Mouse (Mus musculus) thymus, adult 2 months (tissue): ENCODE data around the gene Nrg3. TPM values are rescaled to one million over a fixed set of nuclear protein-coding genes. Genes with fewer than 3 reads are reported as not detected.

Source experiments
- DNase-seq: peaks from one replicate; pipeline ENCODE4 v3.0.0; 2021
- H3K27ac ChIP-seq: fragments of 200-500 bp; 2 replicates; pipeline ENCODE4 v1.5.1; 2012; ENCODE audit warnings: low read length, control low read depth; ENCODE audit not compliant: control insufficient read depth, insufficient read depth
- H3K27me3 ChIP-seq: fragments of 200-500 bp; 2 replicates; pipeline ENCODE4 v1.6.1; 2012; ENCODE audit warnings: mild to moderate bottlenecking, low read length, moderate library complexity, mixed read lengths; ENCODE audit not compliant: control insufficient read depth, insufficient read depth
- H3K36me3 ChIP-seq: fragments of 200-500 bp; 2 replicates; pipeline ENCODE4 v1.6.1; 2012; ENCODE audit warnings: mild to moderate bottlenecking, low read length, moderate library complexity; ENCODE audit not compliant: control insufficient read depth, insufficient read depth
- H3K4me1 ChIP-seq: fragments of 200-500 bp; replicated peaks from 2 replicates; pipeline ENCODE4 v1.6.1; 2012; ENCODE audit warnings: low read length; ENCODE audit not compliant: control insufficient read depth, insufficient read depth
- H3K4me3 ChIP-seq: fragments of 200-500 bp; 2 replicates; pipeline ENCODE4 v1.5.1; 2012; ENCODE audit warnings: mild to moderate bottlenecking, low read length, control low read depth, moderate library complexity; ENCODE audit not compliant: control insufficient read depth, insufficient read depth
- CTCF ChIP-seq: fragments of 200-500 bp; IDR thresholded peaks from 2 replicates; pipeline ENCODE4 v1.5.1; 2012; ENCODE audit warnings: mild to moderate bottlenecking, control low read depth, low read length, moderate library complexity, borderline replicate concordance; ENCODE audit not compliant: control insufficient read depth, poor library complexity, insufficient read depth; ENCODE audit errors: extremely low read depth
- POLR2A ChIP-seq: fragments of 200-500 bp; IDR thresholded peaks from 2 replicates; pipeline ENCODE4 v1.6.1; 2012; ENCODE audit warnings: mild to moderate bottlenecking, low read length, control low read depth, moderate library complexity; ENCODE audit not compliant: control insufficient read depth, poor library complexity, insufficient read depth; ENCODE audit errors: extremely low read depth
- WGBS: fragments of 180-500 bp; shearing (Covaris S2); methylation state at CpG from one replicate; pipeline ENCODE4 v1.1.7; 2018; 5-methylcytosine and 5-hydroxymethylcytosine counted together
- polyA plus RNA-seq: library from polyadenylated mRNA; depleted of rRNA; stranded (reverse); fragments of >200 nt; gene quantifications from 2 replicates; pipeline ENCODE4 v1.2.3, GENCODE M21; 2012

The Nrg3 gene
- polyA plus RNA-seq, 1 experiment: not detected

GRCm38 (mm10) chr14:38701413-38701812, 771.5 kb downstream of the Nrg3 start:
- no peak for TF ChIP-seq CTCF
- no peak for TF ChIP-seq POLR2A
- 33% methylated on average over 1 of the region's 1 CpGs for WGBS

GRCm38 (mm10) chr14:38700972-38701371, 771.9 kb downstream of the Nrg3 start:
- DNase-seq: no peak
- WGBS: 92% methylated on average over 3 of the region's 3 CpGs

More at GRCm38 (mm10) chr14:38701413-38701812, 771.5 kb downstream of the Nrg3 start:
- Histone ChIP-seq H3K4me1 (no peaks in the 10 kb centered on the region), H3K27ac (no peak overlapping the region), H3K27me3 (no peaks in the 10 kb centered on the region), H3K4me3 (no peak overlapping the region), H3K36me3 (no peaks in the 10 kb centered on the region)
- no peak for DNase-seq

DNA sequence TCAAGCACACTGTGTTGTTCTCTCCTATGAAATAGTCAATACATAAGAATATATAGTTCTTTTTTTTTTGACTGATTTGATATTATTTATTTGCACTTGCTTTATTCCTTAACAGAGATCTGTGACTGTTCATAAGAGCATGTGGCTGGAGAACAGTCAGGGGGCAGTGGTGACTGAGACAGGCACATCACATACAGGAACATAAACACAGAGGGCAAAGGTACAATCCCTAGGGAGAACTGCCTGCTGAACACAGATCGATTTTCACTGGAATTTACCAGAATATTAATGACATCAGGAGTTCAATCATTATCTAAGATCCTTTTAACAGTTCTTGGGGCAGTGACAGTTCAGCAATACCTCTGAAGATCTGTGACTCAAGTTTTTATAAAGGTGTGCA, 812.9 kb downstream of the Nrg3 start:
- WGBS: 68% methylated on average over 1 of the region's 1 CpGs
- Histone ChIP-seq H3K36me3 (no peaks in the 10 kb centered on the region), H3K27me3 (no peaks in the 10 kb centered on the region), H3K27ac (no peak overlapping the region), H3K4me3 (no peak overlapping the region), H3K4me1 (no peaks in the 10 kb centered on the region)
- TF ChIP-seq POLR2A (no peak), CTCF (no peak)
- DNase-seq: no peak

More at GRCm38 (mm10) chr14:38700972-38701371, 771.9 kb downstream of the Nrg3 start:
- no peaks in the 10 kb centered on the region for H3K4me1 ChIP-seq
- TF ChIP-seq CTCF: no peak
- TF ChIP-seq POLR2A: no peak
- H3K4me3 ChIP-seq: no peak overlapping the region
- H3K27ac ChIP-seq: no peak overlapping the region
- H3K27me3 ChIP-seq: no peaks in the 10 kb centered on the region
- H3K36me3 ChIP-seq: no peaks in the 10 kb centered on the region

DNA sequence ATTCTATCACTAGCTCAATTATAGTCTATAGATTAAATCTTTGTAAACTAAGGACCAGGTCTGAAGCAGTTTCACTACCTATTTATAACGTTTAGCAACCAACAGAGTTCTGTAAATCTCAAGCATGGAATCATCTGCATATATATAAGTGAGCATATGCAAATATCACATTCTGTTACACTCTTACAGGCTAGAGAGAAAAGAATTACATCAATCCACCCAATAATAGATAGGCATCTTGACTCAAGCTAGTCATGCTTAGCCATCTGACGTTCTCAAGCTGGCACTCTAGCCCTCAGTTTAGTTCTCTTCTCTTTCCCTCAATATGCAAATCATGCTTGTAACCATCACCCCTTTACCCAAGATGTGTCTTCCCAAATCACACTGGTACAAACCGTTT, 835.8 kb downstream of the Nrg3 start:
- Histone ChIP-seq H3K4me3 (no peak overlapping the region), H3K27me3 (no peaks in the 10 kb centered on the region), H3K27ac (no peak overlapping the region), H3K36me3 (no peaks in the 10 kb centered on the region), H3K4me1 (no peaks in the 10 kb centered on the region)
- DNase-seq: no peak
- no peak for TF ChIP-seq CTCF
- TF ChIP-seq POLR2A: no peak
- 81% methylated on average over 3 of the region's 3 CpGs for WGBS

DNA sequence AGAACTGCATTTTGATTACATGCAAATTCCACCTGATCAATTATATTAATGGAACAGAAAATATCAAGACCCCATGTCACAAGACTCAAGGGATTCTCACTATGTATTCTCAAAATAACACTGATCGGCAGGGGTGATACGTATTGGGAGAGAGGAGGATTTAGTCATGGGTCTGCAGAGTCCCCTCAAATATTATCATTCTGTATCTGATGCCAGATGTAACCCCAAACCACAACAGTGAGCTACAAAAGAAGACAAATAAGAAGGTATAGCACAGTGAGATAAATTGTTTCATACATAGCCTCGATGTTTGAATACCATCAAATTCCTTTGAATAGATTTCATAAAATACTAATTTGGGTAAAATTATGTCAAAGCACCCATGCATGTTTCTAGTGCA, 842.8 kb downstream of the Nrg3 start:
- WGBS: 93% methylated on average over 3 of the region's 3 CpGs
- Histone ChIP-seq H3K4me1 (no peaks in the 10 kb centered on the region), H3K27me3 (no peaks in the 10 kb centered on the region), H3K36me3 (no peaks in the 10 kb centered on the region), H3K4me3 (no peak overlapping the region), H3K27ac (no peak overlapping the region)
- TF ChIP-seq POLR2A: no peak
- TF ChIP-seq CTCF: no peak
- DNase-seq: no peak

DNA sequence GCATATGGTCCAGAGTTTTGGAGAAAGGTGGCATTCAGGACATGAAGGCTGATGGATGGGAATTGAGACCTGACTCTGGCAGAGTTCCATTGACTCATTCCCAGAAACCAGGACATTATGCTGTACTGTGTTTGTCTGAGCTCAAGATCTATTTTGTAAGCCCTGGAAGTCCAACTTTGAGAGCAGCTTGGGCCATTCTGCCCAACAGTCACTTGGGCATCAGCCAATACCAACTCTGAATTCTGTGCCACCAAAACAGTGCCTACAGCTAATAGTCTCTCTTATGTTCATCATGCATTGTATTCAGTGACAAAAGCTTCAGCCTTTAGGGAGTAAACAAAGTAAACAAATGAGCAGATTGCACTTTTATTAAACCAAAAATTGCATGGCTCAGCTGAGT, 843.2 kb downstream of the Nrg3 start:
- no peak for DNase-seq
- H3K4me1 ChIP-seq: no peaks in the 10 kb centered on the region
- no peak overlapping the region for H3K27ac ChIP-seq
- TF ChIP-seq CTCF: no peak
- TF ChIP-seq POLR2A: no peak
- H3K27me3 ChIP-seq: no peaks in the 10 kb centered on the region
- no peaks in the 10 kb centered on the region for H3K36me3 ChIP-seq
- H3K4me3 ChIP-seq: no peak overlapping the region
